Mouse (Mus musculus): Measurements from ENCODE around the gene Abhd17a.
A peak's percentile ranks its signal among the peaks of the same experiment; 100 is the strongest.

The Abhd17a gene

DNA sequence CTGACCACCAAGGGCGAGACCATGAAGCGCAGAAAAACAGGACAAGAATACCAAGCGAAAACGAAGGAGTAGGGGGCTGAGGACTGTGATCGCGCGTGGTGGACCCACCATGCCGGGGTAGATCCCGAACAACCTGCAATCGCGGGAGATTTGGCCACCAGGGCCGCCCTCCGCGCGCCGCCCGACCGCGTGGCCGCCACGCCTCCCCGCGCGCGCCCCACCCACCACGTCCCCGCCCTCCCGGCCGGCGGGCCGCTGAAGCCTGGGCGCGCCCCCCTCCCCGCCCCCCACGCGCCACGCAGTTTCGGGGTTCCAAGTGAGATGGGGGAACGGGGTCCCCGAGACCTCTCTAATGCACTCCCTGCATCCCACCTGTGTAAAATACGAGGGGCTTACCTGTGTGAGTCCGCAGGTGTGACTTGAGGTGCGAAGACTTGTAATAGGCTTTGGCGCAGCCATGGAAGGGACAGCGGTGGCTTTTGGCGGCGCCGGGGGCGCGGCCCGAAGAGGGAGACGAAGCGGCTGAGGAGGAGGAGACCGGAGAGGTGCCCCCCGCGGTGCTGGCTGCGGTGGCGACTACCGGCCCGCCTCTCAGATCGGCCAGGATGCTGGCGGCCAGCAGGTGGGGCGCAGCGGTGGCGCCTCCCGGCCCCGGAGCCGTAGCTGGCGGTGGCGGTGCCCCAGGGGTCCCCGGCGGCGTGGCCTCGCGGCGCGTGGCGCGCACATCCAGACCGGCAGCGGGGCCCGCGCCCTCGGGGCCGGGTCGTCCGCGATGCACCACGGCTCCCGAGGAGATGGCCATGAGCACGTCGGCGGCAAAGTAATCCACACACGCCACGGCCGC is 13.6 kb downstream of the Abhd17a start:
- no peak for DNase-seq (ENCODE audit: low read depth)

DNA sequence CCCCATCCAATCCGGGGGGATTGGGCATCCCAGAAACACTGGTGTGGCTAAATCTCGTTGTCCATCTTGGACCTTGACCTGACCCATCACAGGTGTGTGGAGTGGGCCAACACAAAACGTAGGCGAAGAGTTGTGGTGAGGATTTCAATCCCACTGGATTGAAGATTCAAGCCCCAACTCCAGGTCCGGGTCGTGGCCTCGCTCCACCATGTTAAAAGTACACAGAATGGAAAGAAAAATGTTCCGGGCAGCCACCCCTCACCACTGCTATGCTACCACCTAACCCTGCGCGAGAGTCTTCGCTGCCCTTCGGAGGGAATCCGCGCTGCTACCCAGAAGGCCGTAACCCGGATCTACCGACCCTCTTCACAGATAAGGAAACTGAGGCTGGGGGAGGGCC is 14.2 kb downstream of the Abhd17a start:
- DNase-seq (ENCODE audit: low read depth), result no peak

DNA sequence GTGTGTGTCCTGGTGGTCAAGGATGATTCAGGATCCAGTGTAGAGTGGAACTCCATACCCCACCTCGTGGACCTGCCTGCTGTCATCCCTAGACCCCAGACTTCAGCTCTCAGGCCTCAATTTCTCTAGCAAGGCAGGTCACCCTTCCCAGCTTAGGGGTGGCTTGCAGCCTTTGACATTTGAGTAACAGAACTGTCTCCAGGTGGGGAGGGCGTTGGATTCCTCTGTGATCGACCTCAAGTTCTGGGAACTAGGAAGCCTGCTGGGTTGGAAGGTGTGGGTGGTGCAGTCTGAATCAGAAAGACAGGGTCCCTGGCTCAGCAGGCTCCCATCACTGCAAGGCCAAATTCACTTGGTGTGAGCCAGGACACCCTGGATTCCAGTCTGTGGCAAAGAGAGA is 15.2 kb downstream of the Abhd17a start:
- DNase-seq (ENCODE audit: low read depth), result no peak

- no peak for DNase-seq (ENCODE audit: low read depth)
These were observed 16.2 kb downstream of the Abhd17a start for GRCm38 (mm10) chr10:80573944-80574343.

DNA sequence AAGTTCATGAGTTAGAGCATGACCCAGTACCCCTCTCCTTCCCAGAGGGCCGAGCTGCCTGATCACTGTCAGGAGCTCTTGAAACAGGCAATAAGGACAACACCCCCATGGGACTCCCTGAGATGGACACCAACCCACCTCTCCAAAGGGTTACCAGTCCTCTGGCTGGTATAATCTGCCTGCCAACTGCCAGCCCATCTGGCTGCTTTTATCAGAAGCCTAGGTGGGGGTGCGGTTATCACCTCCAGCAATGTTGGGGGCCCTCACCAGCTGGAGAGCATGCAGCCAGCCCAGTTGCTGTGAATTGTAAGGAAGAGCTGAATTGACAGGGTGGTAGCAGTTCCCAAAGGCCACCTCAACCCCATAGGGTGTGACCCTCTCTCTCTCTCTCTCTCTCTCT is 17.7 kb downstream of the Abhd17a start:
- DNase-seq (ENCODE audit: low read depth), result no peak

DNA sequence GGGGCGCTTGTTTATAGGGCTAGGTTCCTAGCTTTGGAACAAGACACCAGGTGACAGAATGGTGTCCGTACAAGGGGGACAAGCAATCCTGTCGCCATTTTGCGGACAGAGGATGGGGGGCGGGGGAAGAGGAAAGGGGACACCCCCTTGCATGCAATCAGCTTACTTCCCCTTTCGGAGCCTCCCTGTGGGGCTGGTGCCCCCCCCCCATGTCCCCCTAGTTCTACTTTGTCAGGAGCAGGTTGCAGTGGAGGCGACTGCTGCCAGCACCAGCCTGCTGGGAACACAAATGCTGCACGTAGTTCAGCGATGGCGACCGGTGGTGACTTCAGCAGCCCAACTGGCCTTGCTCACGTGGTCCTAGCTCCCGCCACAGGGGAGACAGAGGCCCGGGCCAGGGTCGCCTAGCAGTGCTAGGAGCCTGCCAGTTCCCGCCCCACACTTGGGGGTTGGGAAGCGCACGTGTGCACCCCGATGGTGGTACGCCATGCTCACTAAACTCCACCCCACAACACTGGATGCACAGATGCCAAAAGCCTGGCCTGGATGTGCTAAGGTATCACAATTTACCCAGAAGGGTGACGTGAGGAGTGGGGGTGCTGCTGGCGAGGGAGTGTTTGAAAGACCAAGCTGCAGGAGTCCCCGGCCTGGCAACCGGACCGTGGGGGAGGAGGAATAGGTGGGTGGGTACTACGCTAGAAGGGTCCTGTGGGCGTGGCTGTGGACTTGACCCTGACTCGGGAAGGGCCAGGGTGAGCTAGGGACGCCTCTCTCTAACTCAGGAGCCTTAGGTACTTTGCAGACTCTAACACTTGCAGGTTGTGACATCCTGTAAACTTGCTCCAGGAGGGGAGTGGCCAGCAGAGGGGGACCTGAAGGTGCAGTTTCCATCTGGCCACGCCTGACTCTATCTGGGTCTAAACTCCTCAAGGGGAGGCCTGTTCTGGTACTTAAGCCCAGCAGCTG is 19.0 kb downstream of the Abhd17a start:
- DNase-seq (ENCODE audit: low read depth), result no peak

GRCm38 (mm10) chr10:80570419-80570818 is 19.7 kb downstream of the Abhd17a start:
- DNase-seq (ENCODE audit: low read depth), result no peak

DNA sequence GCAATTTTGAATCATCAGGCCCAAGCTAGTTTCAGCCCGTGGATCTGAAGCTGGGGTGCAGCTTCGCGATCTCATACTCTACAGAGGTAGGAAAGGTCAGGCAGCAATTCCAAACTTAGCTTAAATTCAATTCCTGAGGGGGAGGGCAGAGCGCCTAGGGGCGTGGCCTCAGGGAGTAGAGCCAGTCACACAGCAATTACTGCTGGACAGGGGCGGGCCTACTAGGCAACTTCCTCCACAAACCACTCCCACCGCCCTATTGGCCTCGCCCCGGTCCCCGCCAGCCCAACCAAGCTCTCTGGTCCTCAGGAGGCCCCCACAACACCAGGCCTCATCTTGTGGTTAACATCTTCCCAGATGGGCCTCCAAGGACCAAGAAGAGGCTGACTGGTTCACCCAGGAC is 20.5 kb downstream of the Abhd17a start:
- DNase-seq (ENCODE audit: low read depth), result no peak

DNA sequence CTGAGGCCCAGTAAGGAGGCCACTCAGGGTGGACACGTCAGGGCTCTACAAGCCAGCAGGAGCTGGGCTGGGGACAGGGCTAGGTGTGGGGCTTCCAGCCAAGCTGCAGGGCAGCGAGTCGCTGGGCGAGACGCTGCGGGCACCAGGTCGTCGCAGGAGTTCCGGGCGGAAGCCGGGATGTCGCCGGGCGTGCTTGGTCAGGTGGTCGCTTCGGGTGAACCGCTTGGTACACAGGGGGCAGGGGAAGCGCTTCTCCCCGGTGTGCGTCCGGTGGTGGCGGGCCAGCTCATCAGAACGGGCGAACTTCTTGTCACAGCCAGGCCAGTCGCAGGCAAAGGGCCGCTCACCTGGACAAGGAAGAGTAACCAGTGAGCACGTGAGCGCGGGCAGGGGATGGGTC is 21.3 kb downstream of the Abhd17a start:
- DNase-seq (ENCODE audit: low read depth), result no peak

DNA sequence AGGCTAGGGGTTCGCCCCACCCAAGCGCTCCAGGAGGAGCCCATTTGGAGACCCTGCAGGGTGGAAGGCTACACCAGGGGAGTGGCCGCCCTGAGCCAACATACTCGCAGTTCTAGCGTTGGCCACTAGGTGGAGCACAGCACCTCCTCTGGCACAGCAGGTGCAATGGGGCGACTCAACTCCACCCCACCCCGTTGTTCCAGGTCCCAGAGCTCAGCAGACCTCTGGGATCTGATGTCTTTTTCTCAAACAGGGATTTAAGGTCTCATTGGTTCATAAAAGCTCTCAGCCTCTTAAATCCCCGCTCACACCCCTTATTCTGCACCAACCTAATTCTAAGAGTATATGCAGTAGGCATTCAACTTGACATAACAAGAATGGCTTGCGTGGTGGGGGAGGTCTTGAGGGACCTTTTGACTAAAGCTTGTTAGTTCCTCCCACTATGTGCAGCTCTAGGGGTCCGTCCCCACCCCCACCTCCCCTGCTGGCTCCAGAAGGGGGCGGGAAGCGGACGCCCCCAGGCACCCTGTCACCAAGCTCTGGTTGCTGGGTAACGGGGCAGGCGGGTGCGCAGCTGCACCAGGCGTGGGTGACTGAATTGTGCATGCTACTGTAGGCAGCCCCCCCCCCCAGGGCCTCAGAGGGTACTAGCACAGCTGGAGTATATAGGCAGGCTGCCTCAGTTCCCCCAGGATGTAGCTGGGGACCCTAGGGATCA is 23.6 kb downstream of the Abhd17a start:
- DNase-seq (ENCODE audit: low read depth), result no peak

DNA sequence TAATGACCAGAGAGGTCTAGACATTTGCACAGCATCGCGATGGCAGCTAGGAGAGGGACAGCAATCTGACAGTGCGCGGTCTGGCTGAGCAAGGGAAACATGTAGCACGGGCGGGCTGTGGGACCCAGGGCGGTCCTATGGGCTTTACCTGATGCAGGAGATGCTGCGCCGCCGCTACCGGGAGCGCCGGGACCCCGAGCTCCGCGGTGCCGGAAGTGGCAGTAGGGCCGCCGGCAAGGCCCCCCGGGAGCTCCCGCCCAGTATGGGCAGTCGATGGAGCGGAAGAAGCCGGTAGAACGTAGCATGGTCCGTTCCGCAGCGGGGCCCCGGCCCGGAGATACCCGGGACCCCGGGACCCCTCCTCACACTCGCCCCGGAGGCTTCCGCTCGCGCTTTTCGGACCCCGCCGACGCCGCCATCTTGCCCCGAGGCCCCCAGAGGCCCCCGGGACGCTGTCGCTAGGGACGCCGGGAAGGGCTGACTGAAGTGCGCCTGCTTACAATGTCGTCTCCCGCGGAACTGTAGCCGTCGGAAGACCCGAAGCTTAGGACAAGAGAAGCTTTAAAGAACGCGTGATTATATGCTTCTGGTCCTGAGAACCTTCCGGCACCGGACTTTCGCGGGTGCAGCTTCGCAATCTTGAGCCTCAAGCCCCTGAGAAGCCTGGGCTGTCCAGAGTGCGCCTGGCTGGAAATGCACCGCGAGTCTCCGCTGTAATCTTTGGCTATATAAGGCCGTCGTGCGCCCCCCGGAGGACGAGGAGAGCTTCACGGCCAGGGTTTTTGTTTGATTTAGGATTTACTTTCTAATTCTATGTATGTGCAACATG is 28.8 kb downstream of the Abhd17a start, which contains the start of gene Rexo1:
Gene Rexo1 (minus strand): TSS at position 445 of the 829 bp plus-strand sequence.
- DNase-seq (ENCODE audit: low read depth), result peak; percentile 95

- DNase-seq (ENCODE audit: low read depth), result no peak
These were observed 29.5 kb downstream of the Abhd17a start for GRCm38 (mm10) chr10:80560621-80561020.

DNA sequence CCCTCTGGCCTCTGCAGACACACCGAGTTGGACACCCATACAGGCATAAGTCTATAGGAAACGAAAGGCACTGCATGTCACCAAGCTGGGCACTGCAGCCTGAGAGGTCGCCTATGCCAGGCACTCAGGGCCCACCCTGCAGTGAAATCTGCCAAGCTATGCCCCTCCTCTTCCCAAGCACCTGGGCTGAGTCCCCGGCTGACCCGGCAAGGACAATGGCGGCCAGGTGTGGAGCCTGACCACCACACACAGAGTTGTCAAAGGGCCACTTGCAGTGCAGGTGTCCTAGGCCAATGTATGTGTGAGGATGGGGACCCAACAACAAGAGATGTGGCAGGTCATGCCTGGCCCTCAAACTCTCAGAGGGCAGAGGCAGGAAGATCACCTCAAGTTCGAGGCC is 30.7 kb downstream of the Abhd17a start:
- no peak for DNase-seq (ENCODE audit: low read depth)

GRCm38 (mm10) chr10:80557346-80557965 is 32.7 kb downstream of the Abhd17a start:
- no peak for DNase-seq (ENCODE audit: low read depth)

- no peak for DNase-seq (ENCODE audit: low read depth)
These were observed 36.1 kb downstream of the Abhd17a start for GRCm38 (mm10) chr10:80553997-80554396.

GRCm38 (mm10) chr10:80553575-80553974 is 36.6 kb downstream of the Abhd17a start:
- DNase-seq (ENCODE audit: low read depth), result no peak

DNA sequence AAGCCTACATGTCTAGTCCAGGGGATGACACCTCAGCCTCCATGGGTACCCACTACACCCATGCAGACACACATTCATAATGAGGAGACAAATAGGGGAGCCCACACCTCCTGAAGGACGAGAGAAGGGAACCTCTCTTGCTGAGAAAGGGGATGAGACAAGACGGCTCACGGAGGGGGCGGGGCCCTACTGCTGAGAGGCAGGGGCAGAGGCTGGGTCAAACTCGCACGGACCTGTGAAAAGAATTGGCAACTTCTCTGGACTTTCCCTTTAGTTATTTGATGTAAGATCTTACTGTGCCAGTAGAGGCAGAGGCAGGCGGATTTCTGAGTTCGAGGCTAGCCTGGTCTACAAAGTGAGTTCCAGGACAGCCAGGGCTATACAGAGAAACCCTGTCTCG is 37.8 kb downstream of the Abhd17a start:
- DNase-seq (ENCODE audit: low read depth), result no peak

- DNase-seq (ENCODE audit: low read depth), result no peak
These were observed 40.9 kb downstream of the Abhd17a start for GRCm38 (mm10) chr10:80549279-80549678.

GRCm38 (mm10) chr10:80548428-80549006 is 41.6 kb downstream of the Abhd17a start:
- no peak for DNase-seq (ENCODE audit: low read depth)

GRCm38 (mm10) chr10:80547539-80547938 is 42.6 kb downstream of the Abhd17a start:
- DNase-seq (ENCODE audit: low read depth), result no peak

Data from fibroblast of lung, adult 2 months (primary cell).